Mouse (Mus musculus): ENCODE data around the gene Duox2. TPM values are rescaled to one million over a fixed set of nuclear protein-coding genes. Genes with fewer than 3 reads are reported as not detected.
"Not testable (repeated sequence)": the region's sequence is repeated elsewhere in the genome, so short reads cannot be mapped to it uniquely, and the experiment has no call there.

Gene Duox2
- not detected in 2 replicates for total RNA-seq (2014; fragmentation: Nextera tagmentation)
- not detected in 2 replicates for total RNA-seq (2017)

DNA sequence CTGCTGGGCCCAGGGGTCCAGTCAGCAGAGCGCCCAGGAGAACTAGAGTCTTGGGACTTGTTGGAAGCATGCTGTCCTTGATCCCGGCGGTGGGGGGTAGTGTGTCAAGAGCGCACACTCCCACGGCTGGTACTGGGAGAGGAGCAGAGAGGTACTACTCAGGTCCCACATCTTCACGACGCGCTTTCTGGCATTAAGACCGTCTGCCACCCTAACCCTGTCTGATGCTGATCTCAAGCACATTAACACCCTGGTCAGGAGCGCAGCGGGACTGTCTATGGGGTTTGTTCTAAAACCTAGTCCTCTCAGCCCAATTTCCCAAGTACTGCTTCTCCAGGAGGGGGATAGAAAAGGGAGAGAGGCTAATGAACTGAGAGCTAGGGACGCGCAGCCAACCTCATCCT, at the start of gene Duox2:
Gene Duox2 (minus strand): TSS at position 354 of the 404 bp plus-strand sequence.
- ATAC-seq (replicated peaks; ENCODE audit: low FRiP score, low TSS enrichment, poor library complexity, severe bottlenecking): no peak

DNA sequence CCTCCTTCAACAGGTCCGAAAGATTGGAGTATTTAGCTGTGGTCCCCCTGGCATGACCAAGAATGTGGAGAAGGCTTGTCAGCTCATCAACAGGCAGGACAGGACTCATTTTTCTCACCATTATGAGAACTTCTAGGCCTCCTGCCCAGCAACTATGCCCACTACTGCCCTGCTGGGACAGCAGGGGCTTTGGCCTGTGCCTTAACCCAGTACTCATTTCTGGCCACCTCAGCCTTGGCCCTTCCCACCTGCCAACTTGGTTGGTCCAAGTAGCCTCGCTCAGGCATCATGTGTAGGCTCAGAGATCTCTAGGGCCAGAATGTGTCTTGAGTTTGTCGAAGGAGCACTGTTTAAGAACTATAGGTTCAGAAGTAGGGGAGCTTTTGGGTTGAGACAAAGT, 49.0 kb upstream of the Duox2 start:
- no peak for ATAC-seq (replicated peaks; ENCODE audit: low FRiP score, low TSS enrichment, poor library complexity, severe bottlenecking)

DNA sequence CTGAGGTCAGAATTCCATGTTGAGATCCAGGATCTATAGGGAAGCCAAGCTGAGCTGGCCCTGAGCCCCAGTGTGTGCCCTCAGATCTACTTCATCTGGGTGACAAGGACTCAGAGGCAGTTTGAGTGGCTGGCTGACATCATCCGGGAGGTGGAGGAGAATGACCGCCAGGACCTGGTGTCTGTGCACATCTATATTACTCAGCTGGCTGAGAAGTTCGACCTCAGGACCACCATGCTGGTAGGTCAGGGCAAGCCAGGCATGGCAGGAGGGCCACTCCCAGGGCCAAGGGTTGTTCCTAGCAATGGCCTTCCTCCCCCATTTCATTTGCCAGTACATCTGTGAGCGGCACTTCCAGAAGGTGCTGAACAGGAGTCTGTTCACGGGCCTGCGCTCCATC, 47.9 kb upstream of the Duox2 start:
- ATAC-seq (replicated peaks; ENCODE audit: low FRiP score, low TSS enrichment, poor library complexity, severe bottlenecking): not testable (repeated sequence)

DNA sequence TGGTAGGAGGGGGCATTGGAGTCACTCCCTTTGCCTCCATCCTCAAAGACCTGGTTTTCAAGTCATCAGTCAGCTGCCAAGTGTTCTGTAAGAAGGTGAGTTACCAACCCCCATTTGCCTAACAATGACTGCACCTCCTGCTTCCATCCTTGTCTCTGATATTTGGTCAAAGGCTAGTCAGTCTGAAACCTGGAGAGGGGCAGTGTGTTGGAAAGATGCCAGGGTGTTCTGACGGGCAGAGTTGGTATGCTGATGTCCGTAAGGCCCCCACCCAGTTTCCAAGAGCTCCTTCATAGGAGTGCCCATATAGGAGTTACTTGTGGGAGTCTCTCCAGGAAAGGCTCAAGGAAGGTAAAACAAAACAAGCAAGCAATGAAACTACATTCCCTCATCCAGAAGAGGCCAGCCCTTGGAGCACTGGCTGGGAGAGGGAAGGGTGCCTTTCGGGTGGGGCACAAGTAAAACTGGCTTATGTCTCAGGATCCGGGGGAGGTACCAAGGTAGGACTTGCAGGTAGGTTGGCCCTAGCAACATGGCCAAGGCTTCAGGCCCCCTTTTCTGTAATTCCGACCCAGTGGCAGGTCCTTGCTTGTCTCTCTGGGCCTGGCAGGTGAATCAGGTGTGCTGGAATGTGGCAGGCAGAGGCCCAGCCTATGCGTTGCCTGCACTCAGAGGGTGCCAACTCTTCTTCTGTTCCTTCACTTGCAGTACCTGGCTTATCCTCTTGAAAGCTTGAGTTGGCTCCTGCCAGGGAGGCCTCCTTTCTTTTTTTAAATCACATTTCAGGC, 47.1 kb upstream of the Duox2 start:
- no peak for ATAC-seq (replicated peaks; ENCODE audit: low FRiP score, low TSS enrichment, poor library complexity, severe bottlenecking)

DNA sequence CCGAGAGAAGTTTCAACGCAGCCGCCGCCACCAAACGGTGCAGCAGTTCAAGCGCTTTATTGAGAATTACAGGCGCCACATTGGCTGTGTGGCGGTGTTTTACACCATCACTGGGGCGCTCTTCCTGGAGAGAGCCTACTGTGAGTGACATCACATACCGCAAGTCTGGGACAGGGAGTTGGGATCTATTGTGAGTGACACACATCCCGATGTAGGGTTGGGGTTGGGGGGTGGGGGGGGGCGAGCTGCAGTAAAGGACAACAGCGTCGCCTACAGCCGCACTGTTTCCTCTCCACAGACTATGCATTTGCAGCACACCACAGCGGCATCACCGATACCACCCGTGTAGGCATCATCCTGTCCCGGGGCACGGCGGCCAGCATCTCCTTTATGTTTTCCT, 39.0 kb upstream of the Duox2 start:
- no peak for ATAC-seq (replicated peaks; ENCODE audit: low FRiP score, low TSS enrichment, poor library complexity, severe bottlenecking)

DNA sequence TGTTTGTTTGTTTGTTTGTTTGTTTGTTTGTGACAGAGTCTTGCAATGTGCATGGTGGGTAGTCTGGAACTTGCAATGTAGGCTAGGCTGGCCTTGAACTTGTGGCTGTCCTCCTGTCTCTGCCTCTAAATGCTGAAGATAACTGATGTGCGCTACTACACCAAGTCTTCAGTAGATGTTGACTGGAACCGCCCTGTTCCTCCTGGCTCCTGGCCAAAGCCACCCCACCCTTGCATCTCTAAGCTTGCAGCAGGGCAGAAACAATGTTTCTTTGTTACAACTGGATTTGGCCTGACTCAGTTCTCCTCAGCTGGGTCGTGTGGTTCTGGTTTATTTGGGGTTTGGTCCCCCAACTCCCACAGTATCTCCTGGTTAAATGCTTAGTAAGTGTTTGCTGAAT, 35.9 kb upstream of the Duox2 start:
- peak; percentile 78 for ATAC-seq (replicated peaks; ENCODE audit: low FRiP score, low TSS enrichment, poor library complexity, severe bottlenecking)

DNA sequence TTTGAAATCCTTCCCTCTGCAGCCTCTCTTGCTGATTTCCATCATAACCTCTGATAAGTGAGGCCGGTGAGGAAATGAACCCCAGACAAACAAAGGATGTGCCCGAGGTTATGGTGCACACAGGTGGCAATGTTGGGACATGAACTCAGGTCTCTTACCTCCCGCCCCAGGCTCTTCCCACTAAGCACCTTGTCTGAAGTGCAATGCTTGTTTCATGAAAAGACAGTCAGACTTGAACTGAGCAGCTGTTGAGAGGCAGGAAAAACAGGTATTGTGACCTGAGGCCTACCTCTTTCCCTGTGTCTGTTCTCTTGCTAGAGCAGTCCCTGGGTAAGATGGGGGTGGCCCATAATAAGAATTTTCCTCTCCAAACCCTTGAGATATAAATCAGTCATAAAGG, 34.0 kb upstream of the Duox2 start:
- no peak for ATAC-seq (replicated peaks; ENCODE audit: low FRiP score, low TSS enrichment, poor library complexity, severe bottlenecking)

DNA sequence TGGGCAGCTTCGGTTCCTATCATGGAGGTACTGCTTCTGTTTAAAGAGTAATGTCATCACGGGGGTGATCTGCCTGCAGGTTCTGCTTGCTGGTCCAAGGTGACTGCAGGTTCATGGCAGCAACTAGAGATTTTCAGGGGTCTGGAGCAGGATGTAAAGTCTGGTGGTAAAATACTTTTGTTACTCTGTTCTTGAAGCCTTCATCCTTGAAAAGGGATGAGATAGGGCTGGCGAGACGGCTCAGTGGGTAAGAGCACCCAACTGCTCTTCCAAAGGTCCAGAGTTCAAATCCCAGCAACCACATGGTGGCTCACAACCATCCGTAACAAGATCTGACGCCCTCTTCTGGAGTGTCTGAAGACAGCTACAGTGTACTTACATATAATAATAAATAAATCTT, 32.1 kb upstream of the Duox2 start:
- not testable (repeated sequence) for ATAC-seq (replicated peaks; ENCODE audit: low FRiP score, low TSS enrichment, poor library complexity, severe bottlenecking)

DNA sequence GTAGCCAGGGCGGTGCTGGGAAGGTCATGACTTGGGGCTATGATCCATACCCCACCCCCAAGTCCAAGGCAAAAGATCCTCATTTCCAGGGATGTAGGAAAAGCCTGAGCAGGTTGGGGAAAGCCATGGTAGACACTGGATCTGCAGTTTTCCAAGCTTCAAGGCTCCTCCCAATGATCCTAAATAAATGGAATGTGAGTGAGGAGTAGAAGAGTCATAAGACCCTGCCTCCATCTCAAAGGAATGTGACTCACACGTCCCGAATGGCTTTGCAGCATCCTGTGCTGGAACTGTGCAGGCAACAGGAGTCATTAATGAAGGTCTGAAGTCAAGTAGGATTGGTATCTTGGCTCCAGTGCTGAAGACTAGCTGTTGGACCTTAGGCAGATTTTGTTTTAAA, 29.7 kb upstream of the Duox2 start:
- no peak for ATAC-seq (replicated peaks; ENCODE audit: low FRiP score, low TSS enrichment, poor library complexity, severe bottlenecking)

DNA sequence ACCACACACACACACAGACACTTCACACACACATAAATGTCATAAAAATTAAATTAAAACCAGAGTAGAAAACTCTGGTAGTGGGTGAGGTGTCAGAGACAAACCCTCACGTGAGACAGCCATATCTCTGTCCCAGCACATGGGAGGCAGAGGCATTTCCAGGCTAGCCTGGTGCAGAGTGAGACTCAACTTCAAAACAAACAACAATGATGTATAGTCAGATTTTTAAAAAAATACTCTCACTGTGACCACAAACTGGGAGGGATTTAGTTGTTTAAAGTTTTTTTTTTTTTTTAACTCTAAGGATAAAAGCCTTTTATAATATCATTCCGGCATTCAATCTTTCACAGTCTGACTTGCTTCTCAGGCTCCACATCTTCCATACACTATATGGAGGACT, 27.1 kb upstream of the Duox2 start:
- no peak for ATAC-seq (replicated peaks; ENCODE audit: low FRiP score, low TSS enrichment, poor library complexity, severe bottlenecking)

DNA sequence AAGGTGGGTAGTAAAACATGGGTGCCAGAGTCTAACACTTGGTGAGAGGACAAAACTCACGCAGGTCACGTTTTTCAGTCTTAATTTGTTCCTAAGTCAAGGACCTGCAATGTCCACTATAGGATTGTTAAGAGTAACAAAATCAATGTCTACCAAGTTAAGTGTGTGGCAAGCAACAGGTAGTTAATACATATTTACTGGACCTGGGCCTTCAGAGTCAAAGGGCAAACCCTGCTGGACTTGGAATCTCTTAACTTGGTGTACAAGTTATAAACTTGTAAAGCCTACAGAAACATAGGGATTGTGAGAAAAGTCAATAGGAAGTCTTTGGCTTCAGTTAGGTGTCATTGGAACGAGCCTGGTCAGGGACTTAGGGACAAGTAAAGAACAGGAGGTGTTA, 26.3 kb upstream of the Duox2 start:
- no peak for ATAC-seq (replicated peaks; ENCODE audit: low FRiP score, low TSS enrichment, poor library complexity, severe bottlenecking)

DNA sequence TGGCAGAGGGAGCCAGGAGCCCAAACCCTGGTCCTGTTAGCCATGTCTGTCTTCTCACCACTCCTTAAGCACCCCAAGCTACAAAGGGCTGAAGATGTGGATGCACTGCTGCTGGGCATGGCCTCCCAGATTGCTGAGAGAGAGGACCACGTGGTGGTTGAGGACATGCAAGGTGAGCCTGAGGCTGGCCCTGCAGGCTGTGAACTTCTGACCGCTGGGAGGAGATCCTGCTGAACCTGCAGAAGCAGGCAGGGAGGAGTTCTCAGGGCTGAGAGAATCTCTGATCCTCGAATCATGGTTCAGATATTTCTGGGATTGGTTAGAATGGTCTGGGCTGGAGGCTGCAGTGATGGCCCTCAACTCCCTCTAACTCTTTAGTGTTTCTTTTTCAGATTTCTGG, 25.7 kb upstream of the Duox2 start:
- no peak for ATAC-seq (replicated peaks; ENCODE audit: low FRiP score, low TSS enrichment, poor library complexity, severe bottlenecking)

DNA sequence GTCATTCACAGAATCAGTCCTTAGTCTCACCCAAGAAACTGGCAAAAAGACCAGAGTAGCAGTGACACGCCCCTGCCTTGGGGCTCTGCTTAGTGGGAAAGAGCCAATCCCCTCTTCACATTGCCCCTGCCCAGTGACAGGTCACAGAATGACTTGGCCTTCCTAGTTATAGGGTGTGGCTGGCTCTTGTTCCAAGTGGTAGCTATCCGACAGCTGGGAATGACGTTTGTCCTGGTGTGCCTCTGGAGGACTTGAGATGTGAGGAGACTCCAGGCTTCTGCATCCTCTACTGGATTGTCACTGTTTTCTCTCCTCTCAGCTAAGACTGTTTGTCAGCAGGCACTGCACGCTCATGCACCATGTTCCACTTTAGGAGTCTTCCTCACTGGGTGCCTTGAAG, 19.1 kb upstream of the Duox2 start:
- no peak for ATAC-seq (replicated peaks; ENCODE audit: low FRiP score, low TSS enrichment, poor library complexity, severe bottlenecking)

DNA sequence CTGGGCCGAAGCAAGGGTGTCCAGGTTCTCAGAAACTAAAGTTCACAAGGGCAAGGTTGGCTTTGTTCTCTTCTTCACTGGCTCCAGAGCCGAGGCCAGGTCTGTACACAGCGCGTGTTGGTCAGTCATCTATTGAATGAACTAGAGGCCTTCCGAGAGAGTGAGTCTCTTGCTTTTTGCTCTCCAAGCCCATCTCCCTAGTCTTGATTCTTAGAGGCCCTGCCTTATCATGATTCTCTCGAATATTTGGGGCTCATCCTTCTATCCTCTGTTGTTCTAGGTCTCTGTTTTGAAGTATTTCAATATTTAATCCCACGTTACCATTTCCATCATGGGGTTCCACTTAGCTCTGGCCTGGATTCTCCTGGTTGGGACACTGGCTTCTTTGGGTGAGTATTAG, 17.1 kb upstream of the Duox2 start, which contains the start of gene Duox1:
Gene Duox1 (plus strand): TSS at position 301 of the 400 bp plus-strand sequence.
- ATAC-seq (replicated peaks; ENCODE audit: low FRiP score, low TSS enrichment, poor library complexity, severe bottlenecking): no peak

DNA sequence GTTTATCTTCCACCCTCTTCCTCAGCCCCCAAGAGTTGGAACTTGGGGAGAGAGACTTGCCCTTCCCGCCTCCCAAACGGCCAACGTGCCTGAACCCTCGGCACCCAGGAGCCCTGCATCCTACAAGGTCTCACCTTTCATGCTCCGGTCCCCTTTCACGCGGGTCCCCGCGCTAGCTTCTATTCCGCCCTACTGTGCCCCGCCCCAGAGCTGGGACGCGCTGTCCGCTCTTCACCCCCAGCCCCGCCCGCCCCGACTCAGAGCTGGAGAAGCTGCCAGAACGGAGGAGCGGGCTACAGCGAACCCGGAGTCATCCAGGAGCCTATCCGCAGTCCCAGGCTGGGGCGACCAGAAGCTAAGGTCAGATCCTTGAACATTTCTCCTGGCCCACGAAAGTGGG, 15.3 kb upstream of the Duox2 start, which contains the start of gene Duoxa1:
Gene Duoxa1 (minus strand): TSS at position 195 of the 400 bp plus-strand sequence.
- ATAC-seq (replicated peaks; ENCODE audit: low FRiP score, low TSS enrichment, poor library complexity, severe bottlenecking): no peak

DNA sequence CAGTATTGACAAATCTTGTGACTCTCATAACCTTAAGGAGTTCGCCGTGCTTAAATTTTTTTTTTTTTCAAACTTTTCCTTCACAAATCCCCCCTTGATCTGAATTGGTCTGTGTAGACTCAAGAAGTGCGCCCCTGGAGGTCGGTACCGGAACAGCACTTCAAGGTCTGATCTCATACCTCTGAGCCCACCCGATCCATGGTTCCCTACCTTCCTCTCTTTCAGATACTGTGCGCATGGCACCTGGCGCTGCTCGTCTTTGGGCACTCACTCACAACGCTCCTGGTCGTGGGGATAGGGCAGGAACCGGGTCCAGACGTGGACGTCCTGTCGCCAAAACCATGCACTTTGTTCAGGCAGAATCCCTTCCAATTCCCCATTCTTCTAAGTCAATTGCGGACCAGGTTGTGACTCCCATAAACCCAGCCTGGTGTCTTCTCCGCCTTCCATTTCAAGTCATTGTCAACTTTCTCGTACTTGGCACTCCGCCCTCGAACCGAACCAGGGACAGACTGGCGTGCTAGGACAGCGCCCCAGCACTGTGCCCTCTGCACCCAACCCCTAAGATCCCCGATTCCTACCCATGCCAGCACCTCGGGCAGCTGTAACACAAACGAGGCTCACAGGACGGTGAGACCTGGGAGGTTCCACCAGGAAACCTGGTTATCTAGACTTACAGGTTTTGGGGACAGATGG, 14.6 kb upstream of the Duox2 start:
- peak; percentile 64 for ATAC-seq (replicated peaks; ENCODE audit: low FRiP score, low TSS enrichment, poor library complexity, severe bottlenecking)

DNA sequence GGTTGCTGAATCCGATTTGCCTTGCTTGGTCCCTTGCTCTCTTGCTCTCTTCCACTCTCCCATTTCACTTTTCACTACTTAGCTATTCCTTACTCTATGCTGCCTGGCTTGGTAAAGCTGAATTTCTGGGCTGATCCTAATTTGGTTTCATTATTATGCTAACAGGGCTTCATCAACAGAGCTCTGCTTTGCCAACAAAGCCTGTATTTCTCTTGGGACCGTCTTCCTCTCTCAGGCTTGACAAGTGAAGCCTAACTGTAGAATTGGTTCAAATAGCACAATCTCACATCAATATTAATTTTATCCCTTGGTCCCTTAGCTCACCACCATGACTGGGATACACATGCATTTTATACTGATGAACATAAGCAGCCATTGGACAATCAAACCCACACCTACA, 13.3 kb upstream of the Duox2 start:
- no peak for ATAC-seq (replicated peaks; ENCODE audit: low FRiP score, low TSS enrichment, poor library complexity, severe bottlenecking)

DNA sequence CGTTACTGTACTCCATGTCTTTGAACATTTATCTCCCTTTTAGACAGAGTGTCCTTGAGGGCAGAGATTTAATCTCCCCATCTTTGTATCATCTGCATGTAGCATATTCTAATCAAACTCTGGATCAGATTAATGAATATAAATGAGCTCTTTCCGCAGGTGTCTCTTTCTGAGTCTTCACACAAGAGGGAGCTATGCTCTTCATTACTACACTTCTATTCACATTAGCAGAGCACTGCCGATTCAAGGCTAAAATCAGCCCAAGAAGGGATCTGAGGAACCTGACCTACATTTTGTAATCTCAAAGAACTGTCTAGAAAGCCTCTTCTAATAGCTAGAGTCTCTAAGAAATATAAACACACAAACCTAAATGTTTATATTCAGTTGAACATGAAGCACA, 11.4 kb upstream of the Duox2 start:
- ATAC-seq (replicated peaks; ENCODE audit: low FRiP score, low TSS enrichment, poor library complexity, severe bottlenecking): no peak

DNA sequence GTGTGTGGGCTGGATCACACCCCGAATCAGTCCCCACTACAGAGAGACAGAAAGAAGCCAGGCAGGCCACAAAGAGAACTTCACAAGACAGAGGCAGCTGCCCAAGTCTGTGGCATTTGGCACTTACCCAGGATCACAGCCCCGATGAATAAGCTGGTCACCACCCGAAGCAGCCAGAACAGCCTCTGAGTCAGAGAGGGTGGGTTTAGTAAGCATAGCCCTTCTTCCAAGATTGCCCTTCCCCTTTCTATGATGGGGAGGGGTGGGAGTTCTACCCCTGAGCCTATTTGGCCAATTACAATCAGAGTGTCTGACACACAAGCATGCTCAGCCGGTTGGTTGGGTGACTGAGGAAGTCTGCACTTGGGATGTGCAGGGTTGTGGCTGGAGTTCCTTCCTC, 7.9 kb upstream of the Duox2 start:
- ATAC-seq (replicated peaks; ENCODE audit: low FRiP score, low TSS enrichment, poor library complexity, severe bottlenecking): no peak

DNA sequence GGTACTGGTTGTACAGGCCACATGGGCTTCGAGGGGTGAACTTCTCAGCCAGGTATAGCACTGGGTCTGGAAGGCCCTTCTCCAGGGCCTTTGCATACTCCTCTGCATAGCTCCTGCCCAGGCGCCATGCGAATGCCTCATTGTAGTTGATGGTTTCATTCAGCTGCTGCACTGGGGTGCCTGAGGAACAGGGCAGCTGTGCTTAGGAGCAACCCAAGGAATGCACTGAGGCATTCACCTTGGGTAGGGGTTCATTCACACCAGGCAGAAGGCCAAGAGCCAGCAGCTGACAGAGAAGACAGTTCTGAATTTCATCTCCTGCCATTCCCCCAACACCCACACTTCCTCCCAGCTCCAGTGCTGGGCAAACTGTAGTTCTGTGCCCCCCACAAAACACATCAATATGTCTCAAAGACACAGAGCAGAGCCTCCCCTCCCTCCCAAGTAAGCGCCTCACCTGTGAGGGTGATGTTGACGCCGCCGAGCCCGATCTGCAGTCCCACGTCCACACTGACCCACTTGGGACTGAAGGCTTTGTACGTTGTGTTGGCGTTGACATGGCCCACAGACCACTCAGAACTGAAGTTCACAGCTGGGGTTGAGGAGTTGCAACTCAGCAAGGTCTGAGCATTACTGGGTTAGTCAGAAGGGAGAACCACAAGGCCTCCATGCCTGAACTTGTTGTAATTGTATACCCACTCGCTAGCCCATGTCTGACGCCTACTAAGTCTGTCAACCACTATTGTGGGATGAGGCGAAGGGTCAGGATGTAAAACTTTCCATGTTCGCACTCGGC, 7.0 kb upstream of the Duox2 start:
- no peak for ATAC-seq (replicated peaks; ENCODE audit: low FRiP score, low TSS enrichment, poor library complexity, severe bottlenecking)
